Mouse (Mus musculus): ENCODE measurements around the gene Slc44a3. TPM values are rescaled to one million over a fixed set of nuclear protein-coding genes. Genes with fewer than 3 reads are reported as not detected.

The Slc44a3 gene
- polyA plus RNA-seq, 1 experiment = 5.9 TPM

DNA sequence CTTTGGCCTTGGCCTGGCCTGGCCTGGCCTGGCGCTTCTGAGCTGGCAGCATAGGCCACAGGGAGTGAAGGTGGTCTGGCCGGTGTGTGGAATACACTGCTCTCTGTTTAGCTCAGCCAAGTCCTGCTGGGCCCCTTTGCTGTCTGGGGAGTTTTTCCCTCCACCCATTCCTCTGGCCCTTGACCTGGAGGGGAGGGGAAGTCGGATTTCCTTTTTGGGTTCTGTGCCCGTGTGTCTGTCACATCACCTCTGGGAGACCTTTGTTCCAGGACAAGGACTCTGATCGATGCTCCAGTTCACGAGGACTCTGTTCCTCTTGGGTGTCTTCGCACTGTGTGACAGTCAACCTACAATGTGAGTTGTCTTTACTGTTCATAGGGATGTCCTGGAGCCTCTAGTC is 94.2 kb downstream of the Slc44a3 start:
- Histone ChIP-seq H3K4me3 (ENCODE audit: low read depth, low read length) (no peak overlapping the region), H3K4me1 (ENCODE audit: control insufficient read depth, insufficient read depth, insufficient read length, low read length) (peaks cover 17% of the 10 kb centered on the region), H3K36me3 (ENCODE audit: control insufficient read depth, insufficient read depth, low read length) (no peaks in the 10 kb centered on the region), H3K27me3 (ENCODE audit: control insufficient read depth, insufficient read depth, low read length) (no peaks in the 10 kb centered on the region), H3K27ac (ENCODE audit: insufficient read depth, low read depth, low read length) (no peak overlapping the region)
- TF ChIP-seq POLR2A (IDR thresholded peaks at IDR 0.05; ENCODE audit: low read depth, low read length) = no peak
- WGBS = 48% methylated on average over 7 of the region's 7 CpGs

- TF ChIP-seq POLR2A (IDR thresholded peaks at IDR 0.05; ENCODE audit: low read depth, low read length) (no peak), CTCF (IDR thresholded peaks at IDR 0.05; ENCODE audit: extremely low read depth, insufficient read length, insufficient replicate concordance, low read depth, low read length) (no peak)
- Histone ChIP-seq H3K27ac (ENCODE audit: insufficient read depth, low read depth, low read length) (no peak overlapping the region), H3K4me1 (ENCODE audit: control insufficient read depth, insufficient read depth, insufficient read length, low read length) (peaks cover 17% of the 10 kb centered on the region), H3K4me3 (ENCODE audit: low read depth, low read length) (no peak overlapping the region), H3K36me3 (ENCODE audit: control insufficient read depth, insufficient read depth, low read length) (no peaks in the 10 kb centered on the region), H3K27me3 (ENCODE audit: control insufficient read depth, insufficient read depth, low read length) (no peaks in the 10 kb centered on the region)
- 63% methylated on average over 7 of the region's 7 CpGs for WGBS
Observed at GRCm38 (mm10) chr3:121437070-121437469, 95.1 kb downstream of the Slc44a3 start.

DNA sequence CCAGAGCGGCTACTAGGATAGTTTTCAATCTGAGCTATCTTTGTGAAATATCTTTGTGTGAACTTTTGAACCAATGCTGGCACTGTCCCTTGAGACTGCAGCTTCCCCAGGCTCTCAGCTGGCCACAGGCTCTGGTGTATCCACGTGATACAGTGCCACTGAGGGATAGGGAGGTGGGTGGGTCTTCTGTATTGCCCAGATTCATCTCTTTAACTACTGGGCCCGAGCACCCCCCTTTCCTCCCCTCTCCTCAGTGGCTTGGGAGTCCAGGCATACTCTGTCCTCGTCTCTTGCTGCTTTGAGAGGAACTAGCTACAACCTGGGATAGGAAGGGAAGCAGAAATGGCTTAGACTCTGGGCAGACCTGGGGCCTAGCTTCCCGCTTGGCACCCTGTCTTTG is 96.9 kb downstream of the Slc44a3 start:
- WGBS = 72% methylated on average over 5 of the region's 5 CpGs
- no peak overlapping the region for H3K4me3 ChIP-seq (ENCODE audit: low read depth, low read length)
- peaks cover 17% of the 10 kb centered on the region for H3K4me1 ChIP-seq (ENCODE audit: control insufficient read depth, insufficient read depth, insufficient read length, low read length)
- no peak overlapping the region for H3K27ac ChIP-seq (ENCODE audit: insufficient read depth, low read depth, low read length)
- no peaks in the 10 kb centered on the region for H3K36me3 ChIP-seq (ENCODE audit: control insufficient read depth, insufficient read depth, low read length)
- TF ChIP-seq CTCF (IDR thresholded peaks at IDR 0.05; ENCODE audit: extremely low read depth, insufficient read length, insufficient replicate concordance, low read depth, low read length) (no peak), POLR2A (IDR thresholded peaks at IDR 0.05; ENCODE audit: low read depth, low read length) (no peak)
- no peaks in the 10 kb centered on the region for H3K27me3 ChIP-seq (ENCODE audit: control insufficient read depth, insufficient read depth, low read length)

DNA sequence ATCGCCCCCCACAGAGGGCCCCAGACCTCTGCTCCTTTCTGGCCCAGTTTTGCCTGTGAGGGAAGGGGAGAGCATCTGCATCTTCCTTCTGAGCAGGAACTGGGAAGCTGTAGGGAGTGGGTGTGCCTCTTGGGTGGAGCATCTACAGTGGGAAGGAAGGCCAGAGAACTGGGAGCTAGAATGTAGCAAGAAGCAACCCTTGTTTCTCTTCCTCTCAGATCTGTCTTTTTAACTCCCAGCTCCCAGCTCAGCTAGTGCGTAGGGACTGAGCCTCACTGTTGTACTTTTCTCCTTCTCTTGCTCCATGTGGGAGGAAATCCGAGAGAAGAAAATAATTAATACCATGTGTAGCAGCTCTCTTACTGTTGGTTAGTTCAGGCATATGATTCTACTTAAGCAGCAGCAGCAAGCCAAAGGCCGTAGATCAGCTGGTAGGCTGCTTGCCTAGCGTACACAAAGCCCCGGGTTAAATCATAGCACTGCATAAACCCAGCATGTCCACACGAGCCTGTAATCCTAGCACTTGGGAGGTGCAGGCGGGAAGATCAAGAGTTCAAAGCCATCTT is 98.2 kb downstream of the Slc44a3 start:
- TF ChIP-seq POLR2A (IDR thresholded peaks at IDR 0.05; ENCODE audit: low read depth, low read length) (no peak), CTCF (IDR thresholded peaks at IDR 0.05; ENCODE audit: extremely low read depth, insufficient read length, insufficient replicate concordance, low read depth, low read length) (no peak)
- Histone ChIP-seq H3K27me3 (ENCODE audit: control insufficient read depth, insufficient read depth, low read length) (no peaks in the 10 kb centered on the region), H3K4me1 (ENCODE audit: control insufficient read depth, insufficient read depth, insufficient read length, low read length) (peaks cover 15% of the 10 kb centered on the region), H3K27ac (ENCODE audit: insufficient read depth, low read depth, low read length) (no peak overlapping the region), H3K36me3 (ENCODE audit: control insufficient read depth, insufficient read depth, low read length) (no peaks in the 10 kb centered on the region), H3K4me3 (ENCODE audit: low read depth, low read length) (no peak overlapping the region)
- WGBS = 48% methylated on average over 8 of the region's 8 CpGs

GRCm38 (mm10) chr3:121433359-121433758 is 98.8 kb downstream of the Slc44a3 start:
- Histone ChIP-seq H3K4me3 (ENCODE audit: low read depth, low read length) (no peak overlapping the region), H3K27ac (ENCODE audit: insufficient read depth, low read depth, low read length) (no peak overlapping the region), H3K36me3 (ENCODE audit: control insufficient read depth, insufficient read depth, low read length) (no peaks in the 10 kb centered on the region), H3K27me3 (ENCODE audit: control insufficient read depth, insufficient read depth, low read length) (no peaks in the 10 kb centered on the region), H3K4me1 (ENCODE audit: control insufficient read depth, insufficient read depth, insufficient read length, low read length) (peaks cover 15% of the 10 kb centered on the region)
- 55% methylated on average over 6 of the region's 6 CpGs for WGBS
- no peak for TF ChIP-seq CTCF (IDR thresholded peaks at IDR 0.05; ENCODE audit: extremely low read depth, insufficient read length, insufficient replicate concordance, low read depth, low read length)
- no peak for TF ChIP-seq POLR2A (IDR thresholded peaks at IDR 0.05; ENCODE audit: low read depth, low read length)

GRCm38 (mm10) chr3:121430289-121430936 is 101.8 kb downstream of the Slc44a3 start:
- 44% methylated on average over 7 of the region's 7 CpGs for WGBS
- no peaks in the 10 kb centered on the region for H3K27me3 ChIP-seq (ENCODE audit: control insufficient read depth, insufficient read depth, low read length)
- no peak overlapping the region for H3K27ac ChIP-seq (ENCODE audit: insufficient read depth, low read depth, low read length)
- no peak overlapping the region for H3K4me3 ChIP-seq (ENCODE audit: low read depth, low read length)
- no peak for TF ChIP-seq CTCF (IDR thresholded peaks at IDR 0.05; ENCODE audit: extremely low read depth, insufficient read length, insufficient replicate concordance, low read depth, low read length)
- TF ChIP-seq POLR2A (IDR thresholded peaks at IDR 0.05; ENCODE audit: low read depth, low read length) = no peak
- peaks cover 8% of the 10 kb centered on the region for H3K4me1 ChIP-seq (ENCODE audit: control insufficient read depth, insufficient read depth, insufficient read length, low read length)
- no peaks in the 10 kb centered on the region for H3K36me3 ChIP-seq (ENCODE audit: control insufficient read depth, insufficient read depth, low read length)

GRCm38 (mm10) chr3:121429469-121429868 is 102.7 kb downstream of the Slc44a3 start:
- Histone ChIP-seq H3K4me3 (ENCODE audit: low read depth, low read length) (no peak overlapping the region), H3K27me3 (ENCODE audit: control insufficient read depth, insufficient read depth, low read length) (no peaks in the 10 kb centered on the region), H3K27ac (ENCODE audit: insufficient read depth, low read depth, low read length) (no peak overlapping the region), H3K4me1 (ENCODE audit: control insufficient read depth, insufficient read depth, insufficient read length, low read length) (peaks cover 4% of the 10 kb centered on the region), H3K36me3 (ENCODE audit: control insufficient read depth, insufficient read depth, low read length) (no peaks in the 10 kb centered on the region)
- TF ChIP-seq CTCF (IDR thresholded peaks at IDR 0.05; ENCODE audit: extremely low read depth, insufficient read length, insufficient replicate concordance, low read depth, low read length) = no peak
- no peak for TF ChIP-seq POLR2A (IDR thresholded peaks at IDR 0.05; ENCODE audit: low read depth, low read length)
- WGBS = 48% methylated on average over 3 of the region's 3 CpGs

Data from small intestine, adult 2 months (tissue).